Mouse (Mus musculus) CD4-positive helper T cell, adult 2 months (primary cell): ENCODE measurements around the gene Rbm44.

Experiments used
- DNase-seq: peaks from one replicate; pipeline ENCODE4 v3.0.0-alpha.2; 2012; ENCODE audit warnings: low read depth, missing footprints, low spot score

Rbm44 gene

DNA sequence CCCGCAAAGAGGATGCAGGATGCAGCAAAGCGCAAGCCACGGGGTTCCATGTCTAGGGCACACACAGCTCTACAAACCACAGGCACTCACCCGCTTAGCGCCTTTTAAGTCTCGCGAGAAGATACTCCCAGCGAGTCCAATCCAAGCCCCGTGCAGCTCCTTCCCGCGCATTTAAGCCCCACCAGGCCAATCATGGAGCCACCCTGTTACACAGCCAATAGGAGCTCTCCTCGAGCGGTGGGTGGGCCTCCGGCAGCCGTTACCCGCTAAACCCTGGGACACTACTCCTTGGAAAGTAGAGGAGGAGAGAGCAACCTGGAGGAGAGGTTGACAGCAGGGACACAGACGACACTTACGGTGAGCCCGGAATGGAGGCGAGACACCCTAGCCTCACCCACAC, at the start of gene Rbm44:
Gene Rbm44 (plus strand): TSS at position 277 of the 400 bp plus-strand sequence.
- DNase-seq = peak; percentile 61

DNA sequence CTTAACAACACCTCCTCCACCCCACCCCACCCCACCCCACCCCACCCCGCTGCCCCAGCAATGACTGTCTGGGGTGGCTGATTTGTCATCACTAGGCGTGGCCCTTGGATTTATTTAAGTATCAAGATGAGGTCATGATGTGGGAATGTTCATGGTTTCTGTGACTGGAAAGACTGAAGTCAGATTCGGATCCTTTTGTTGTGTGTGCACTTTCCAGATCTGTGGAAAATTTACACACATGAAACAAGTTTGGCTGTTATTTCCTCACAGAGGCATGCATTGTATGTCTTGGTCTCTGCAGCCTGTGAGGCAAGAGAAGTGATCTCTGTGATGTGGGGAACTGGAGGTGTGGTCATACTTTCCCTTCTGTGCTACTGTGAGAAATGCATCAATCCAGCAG, 49.6 kb upstream of the Rbm44 start:
- DNase-seq = peak; percentile 85

DNA sequence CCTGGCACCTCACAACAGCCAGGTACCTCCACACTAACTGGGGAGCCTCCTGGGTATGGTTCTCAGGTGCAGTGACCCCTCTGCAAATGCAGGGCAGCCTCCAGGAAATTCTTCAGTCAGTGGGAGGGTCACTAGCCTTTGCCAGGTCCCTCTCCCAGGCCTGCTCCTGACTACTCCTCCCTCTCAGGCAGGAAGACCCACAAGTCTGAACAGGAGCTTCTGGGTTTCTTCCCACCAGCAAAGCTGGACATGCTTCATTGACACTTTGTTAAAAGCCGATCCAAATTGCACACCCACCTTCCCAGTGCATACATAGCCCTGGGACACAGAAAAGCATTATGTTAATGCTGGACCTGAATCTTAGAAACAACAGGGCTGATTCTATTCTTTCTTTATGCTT, 49.0 kb upstream of the Rbm44 start:
- no peak for DNase-seq

DNA sequence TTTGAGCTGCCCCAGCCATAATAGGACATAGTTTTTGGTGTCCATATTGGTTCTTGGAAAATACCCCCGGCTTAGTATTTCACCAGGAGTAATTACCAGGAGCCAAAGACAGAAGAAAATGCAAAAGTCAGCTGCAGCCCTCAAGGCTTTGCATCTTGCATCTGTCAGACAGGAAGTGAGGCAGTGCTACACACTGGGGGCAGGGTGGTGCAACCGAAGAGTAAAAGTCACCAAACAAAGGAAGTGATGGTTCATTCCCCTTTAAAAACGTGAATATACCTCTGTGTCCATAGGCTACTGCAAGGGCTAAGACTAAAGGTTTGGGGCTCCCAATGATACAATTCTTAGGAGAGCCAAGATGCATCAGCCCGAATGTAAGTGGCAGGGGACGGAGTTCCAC, 48.4 kb upstream of the Rbm44 start:
- DNase-seq = peak; percentile 64

DNA sequence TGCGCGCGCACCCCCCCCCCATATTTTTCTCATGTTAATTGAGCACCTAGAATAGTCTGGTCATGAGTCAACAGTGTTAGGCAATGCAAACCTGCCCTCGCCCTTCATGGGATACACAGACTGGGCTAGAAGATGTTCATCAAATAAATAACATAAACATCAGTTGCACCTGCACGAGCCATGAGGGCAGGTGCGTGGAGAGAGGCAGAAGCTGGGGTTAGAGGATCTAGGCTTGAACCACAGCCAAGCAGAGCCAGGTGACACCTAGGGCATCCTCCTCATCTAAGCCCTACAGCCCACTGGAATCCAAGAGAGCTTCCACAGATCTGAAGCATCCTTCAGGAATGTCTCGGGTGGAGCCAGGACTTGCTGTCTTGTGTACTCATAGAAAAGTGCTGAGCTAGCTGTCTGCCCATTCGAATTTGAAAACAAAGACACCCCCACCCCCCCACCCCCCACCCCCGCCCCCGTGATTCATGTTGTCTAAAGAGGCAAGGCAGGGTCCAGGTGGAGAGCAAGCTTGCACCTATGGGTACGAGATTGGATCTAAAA, 47.5 kb upstream of the Rbm44 start:
- no peak for DNase-seq

DNA sequence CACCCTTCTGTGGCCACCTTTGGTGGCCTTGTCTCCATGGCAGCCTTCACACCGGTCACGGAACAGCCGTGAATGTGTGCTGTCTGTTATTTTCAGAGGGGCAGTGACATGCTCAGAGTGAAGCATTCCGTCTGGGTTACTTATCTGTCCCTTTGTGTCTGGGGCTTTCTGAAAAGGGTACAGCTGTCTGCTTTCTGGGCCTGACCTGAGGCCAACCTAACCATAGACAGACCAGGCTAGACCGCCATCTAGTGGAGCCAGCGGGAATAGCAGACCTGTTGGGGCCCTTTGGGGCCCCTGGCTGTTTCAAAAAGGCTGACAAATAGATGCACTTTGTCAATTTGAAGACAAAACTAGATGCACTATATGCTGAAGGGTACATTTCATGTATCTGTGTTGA, 46.0 kb upstream of the Rbm44 start:
- DNase-seq = peak; percentile 78

DNA sequence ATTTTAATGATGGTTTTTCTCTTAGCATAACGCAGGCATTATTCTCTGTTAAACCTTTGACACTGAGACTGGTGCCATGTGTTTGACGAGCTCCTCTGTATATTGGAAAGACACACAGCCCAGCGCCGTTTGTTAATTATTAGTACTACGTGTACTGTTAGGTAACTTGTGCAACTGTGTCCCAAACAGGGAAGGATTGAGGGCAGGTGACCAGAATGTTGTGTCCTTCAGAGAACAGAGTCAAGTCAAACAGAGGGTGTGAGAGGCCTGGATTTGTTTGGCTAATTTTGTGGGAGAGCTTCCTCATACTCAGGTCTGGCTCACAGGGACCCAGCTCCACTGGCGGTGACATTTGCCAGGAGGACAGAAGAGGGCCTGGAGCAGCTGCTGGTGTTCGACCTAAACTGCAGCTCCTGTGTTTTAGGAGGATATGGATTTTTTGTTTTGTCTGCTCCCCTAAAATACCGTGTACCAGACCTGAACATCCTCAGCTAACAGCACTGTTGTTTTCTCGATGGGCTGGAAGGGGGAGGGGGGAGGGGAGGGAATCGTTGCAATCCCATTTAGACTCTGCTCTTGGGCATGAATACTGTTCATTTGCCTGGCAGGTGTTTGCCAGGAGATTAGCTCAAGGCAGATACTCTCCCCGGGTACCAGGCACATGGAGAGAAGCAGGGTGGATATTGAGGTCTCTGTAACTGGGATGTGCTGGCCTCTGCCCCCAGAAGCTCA, 43.0 kb upstream of the Rbm44 start:
- no peak for DNase-seq

DNA sequence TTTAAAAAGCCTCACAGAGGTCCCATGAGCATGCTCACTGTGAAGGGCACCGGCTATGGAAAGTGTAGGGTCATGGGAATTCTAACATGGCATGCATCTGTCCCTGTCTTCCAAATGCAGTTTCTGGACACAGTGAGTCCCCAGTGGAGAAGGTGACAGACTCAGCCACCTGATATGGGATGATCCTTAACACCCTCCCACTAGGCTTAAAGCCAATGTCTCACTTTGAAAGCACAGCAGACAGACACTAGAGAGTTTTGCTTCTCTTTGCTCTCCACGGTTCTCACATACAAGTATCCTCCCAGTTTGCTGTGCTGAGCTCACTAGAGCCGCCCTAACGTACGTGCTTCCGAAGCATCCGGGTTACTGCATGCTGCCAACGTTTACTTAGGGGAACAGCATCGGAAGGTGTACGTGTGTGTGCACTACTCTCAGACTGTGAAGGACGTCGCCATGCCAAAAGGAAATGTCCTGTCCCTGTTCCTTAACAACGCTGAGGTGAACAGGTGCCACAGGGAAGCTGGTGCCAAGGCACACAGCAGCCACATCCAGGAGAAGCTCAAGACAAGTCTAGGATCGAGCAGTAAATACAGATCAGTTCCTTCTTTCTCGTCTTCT, 41.4 kb upstream of the Rbm44 start:
- DNase-seq = no peak

DNA sequence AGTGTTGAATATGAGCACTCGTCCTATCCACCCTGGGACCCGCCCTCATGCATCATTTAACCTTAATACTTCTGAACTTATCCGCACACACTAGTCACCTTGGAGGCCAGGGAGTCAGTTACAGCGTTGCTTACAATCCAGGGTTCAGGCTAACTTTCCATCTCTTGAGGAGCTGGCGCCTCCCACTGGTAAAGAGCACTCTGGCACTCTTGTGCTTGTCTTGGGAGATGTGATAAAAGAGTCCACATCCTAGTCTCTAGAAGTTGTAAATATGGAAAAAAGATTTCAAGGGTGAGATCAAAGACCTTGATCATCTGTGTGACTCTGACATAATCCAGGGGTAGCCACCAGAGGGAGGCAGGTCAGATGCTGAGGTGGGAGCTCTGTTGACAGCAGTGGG, 37.3 kb upstream of the Rbm44 start:
- no peak for DNase-seq

DNA sequence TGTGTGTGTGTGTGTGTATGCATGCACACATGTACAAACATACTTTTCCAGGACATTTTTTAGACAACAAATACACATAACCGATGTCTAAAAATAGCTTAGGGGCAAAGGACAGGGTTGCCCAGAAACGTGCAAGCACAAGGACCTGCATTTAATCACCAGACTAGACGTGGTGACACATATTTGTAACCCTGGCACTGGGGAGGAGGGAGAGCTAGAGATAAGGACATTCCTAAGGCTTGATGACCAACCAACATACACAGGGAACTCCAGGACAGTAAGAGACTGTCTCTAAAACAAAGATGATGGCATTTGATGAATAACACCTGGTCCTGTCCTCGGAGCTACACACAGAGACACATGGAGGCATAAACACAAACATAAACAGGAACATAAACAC, 35.6 kb upstream of the Rbm44 start:
- no peak for DNase-seq

DNA sequence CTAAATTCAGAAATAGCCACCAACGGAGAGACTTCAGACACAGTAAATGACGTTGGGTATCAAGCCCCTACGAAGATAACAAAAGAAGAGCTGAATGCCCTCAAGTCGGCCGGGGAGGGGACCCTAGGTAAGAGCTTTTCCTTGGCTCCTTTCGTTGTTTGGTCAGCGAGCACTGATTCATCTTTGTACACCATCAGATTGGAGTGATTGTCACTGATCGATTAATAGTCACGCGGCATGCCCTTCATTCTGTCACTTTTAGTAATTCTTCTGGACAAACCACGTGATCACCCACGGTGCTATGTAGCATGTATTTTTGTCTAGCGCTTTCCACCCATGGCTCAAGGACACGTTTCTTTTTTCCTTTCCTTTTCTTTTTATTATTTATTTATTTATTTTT, 32.7 kb upstream of the Rbm44 start:
- no peak for DNase-seq

DNA sequence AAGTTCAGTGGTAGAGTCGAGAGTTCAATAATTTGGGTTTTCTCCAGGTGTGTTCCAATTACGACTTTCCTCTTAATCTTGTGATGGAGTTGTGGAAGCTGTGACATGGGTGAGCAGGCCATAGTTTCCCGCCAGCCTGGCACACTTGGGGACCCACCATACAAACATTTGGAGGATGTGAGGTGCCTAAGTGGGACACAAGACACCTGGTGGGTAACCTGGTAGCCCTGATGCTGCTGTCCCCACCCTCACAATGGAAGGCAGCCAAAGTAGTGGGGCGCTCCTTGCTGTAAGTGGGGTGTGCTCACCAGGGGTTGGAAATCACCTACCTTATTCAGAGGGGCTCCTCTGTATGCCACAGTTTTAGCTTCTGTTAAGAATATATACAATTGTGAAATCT, 32.3 kb upstream of the Rbm44 start:
- no peak for DNase-seq

DNA sequence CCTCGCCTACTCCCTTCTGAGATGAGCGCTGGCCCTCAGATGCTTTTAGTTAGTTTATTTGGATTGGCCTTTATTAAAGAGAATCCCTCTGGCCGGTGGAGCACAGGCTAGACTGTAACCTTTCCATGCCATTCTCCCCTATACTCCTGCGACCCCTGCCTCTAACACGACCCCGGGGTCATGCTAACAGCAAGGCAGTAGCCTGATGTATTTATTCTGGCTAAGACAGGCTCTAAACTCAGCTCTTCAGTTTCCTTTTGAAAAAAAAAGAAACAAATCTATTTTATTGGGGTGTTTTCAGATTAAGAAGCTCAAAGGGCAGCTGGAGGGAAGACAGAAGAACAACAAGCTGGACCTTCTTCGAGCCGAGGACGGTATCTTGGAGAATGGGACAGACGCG, 22.8 kb upstream of the Rbm44 start:
- DNase-seq = no peak

DNA sequence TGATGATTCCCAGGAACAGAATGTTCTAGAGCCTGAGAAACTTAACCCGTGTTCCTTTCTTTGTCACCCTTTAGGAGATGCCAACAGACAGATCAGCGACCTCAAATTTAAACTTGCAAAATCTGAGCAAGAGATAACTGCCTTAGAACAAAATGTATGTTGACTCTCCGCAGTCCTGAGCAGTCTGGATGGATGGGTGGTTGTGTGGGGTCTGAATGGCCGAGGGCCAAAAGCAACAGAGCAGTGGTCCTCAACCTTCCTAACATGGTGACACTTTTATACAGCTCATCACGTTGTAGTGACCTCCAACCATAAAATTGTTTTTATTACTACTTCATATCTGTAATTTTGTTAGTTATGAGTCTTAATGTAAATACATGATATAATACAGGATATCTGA, 21.9 kb upstream of the Rbm44 start:
- no peak for DNase-seq

DNA sequence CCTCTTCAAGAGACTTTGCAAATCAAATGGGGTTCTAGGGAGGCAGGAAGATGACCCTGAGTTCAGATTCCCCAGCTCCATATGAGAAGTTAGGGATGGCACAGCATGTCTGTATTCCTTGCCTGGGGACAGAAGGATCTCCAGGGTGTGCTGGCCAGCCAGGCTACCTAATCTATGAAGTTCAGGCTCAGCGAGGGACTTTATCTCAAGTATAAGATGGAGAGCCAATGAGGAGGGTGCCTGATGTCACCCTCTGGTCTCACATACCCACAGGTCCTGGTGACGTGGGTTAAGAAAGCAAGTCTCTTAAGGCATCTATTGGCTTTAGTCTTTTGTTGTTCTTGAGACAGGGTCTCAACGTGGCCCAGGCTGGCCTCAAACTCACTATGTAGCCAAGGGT, 21.4 kb upstream of the Rbm44 start:
- no peak for DNase-seq

DNA sequence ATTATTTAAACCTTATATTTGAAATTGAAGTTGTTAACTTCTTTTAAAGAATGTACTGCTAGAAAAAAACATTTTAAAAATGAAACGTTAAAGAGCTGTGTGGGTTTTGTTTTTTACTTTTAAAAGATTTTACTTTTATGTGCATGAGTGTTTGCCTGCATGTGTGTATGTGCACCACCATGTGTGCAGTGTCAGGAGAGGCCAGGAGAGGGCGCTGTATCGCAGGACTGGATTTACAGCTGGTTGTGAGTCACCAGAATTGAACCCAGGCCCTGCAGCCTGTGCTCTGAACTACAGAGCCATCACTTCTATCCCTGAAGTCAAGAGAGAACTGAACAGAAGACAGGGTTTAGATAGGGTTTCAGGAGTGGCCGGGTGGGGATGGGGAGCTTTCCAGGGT, 16.0 kb upstream of the Rbm44 start:
- DNase-seq = no peak

DNA sequence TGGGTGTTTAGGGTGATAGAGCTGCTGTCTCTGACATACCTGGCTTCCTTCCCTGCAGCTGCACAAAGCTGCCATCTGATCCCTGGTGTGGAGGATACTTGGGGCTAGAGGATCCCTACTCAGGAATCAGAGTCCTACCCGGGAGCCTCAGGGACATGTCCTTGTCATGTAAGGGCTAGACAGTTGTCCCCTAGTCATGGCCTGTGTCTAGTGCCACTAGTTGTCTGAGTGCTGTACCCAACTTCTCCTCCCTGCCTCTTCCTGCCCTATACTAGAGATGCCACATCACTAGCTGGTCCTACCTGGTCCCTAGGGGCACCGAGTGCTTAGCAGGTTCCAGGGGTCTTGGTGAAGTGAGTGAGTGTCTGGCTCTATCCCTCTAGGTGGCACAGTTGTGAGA, 7.9 kb upstream of the Rbm44 start:
- no peak for DNase-seq

DNA sequence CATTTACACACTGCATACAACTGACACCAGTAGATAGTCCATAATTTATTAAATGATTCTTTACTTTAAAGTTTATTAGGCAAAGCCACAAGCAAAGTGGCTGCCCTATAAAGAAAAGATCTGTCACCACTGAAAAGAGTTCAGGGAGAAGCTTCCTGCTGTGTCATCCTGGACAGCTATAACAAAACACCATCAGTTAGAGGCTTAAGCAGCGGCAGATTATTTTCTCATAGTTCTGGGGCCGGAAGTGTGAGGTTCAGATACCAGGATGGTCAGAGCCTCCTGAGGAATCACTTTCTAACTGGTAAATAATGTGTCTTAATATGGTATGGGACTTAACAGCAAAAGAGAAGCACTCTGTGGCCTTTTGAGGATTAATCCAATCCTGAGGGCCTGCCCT, 6.6 kb downstream of the Rbm44 start:
- DNase-seq = no peak

DNA sequence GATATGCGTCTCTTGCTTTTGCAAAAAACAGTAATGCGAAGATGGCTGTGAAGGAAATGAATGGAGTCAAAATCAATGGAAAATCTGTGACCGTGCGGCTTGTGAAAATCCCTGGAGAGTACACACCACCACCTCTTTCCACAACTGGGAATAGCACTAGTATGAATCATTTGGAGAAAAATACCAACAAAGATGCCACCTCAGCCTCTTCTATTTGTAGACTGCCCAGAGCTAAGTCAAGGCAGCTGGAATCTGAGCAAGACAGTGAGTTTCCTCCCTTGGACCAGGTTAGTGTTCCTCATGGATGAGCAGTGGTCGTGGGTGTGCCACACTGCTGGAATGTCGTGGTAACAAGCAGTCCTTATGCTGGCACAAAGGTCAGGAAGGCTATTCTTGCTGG, 21.9 kb downstream of the Rbm44 start:
- no peak for DNase-seq

DNA sequence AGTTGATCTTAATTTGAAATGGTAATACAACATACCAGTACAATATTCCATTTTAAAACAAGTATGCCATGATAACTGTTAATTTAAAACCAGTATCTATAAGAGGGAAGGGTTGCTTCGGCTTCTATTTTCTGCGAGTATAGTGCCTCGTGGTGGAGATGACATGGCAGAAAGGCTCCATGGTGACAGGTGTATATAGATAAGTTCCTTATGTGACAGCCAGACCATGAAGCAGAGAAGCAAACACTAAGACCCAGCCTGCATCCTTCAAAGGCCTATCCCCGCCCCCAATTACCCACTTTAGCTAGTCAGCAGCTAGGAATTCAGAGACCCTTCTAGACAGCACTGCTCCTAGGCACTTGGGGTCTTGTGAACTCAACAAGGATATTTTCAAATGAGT, 24.3 kb downstream of the Rbm44 start:
- no peak for DNase-seq

DNA sequence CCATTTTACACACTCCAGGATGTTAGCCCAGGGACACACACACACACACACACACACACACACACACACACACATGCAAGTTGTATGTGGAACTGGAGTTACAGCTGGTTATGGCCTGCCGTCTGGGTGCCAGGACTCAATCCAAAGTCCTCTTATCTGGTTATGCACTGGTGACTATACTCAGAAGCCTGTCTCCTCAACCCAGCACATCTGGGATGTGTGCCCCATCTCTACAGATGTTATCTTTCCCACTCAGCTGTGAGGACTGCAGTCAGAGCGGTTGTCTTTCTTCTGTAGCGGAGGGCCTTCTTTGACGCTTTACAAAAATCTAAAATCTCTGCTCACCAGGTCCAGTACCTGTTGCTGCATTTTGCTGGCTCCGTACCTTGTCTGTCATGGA, 29.9 kb downstream of the Rbm44 start:
- no peak for DNase-seq

DNA sequence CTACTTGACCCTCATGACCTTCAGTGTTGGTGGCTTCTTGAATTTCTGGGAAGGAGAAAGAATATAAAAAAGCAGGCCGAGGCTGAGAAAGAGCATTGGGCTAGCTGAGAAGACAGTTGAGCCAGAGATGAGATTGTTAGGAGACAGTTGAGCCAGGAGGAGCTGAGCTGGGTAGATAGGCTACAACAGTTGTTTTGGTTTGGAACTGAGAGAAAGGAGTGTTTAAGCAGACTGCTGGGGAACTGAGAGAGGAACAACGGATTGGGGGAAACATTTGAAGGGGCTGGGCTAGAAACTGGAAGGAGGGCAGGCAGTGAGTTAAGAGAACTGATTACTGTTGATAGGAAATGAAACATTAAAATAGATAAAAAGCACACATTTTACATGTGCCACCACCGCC, 31.1 kb downstream of the Rbm44 start:
- DNase-seq = no peak

DNA sequence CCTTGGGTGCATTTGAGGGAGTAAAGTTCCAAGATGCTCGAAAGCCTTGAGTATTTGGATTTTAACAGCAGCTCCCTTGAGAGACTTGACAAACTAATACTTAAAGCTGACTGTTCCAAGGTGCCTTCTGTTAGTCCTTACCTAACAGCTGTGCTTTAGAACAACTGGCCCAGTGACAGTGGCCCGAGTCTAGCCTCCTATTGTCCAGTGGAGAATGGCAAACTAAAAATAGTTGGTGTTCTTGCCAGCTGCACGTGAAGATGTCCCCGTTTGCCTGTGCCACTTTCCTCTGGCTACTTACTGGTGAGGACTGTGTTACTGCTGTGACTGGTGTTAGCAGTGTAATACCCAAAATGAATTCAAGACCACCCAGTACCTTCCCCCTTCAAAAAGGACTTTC, 32.0 kb downstream of the Rbm44 start:
- DNase-seq = no peak
